Mouse (Mus musculus) natural killer cell, adult 2 months (primary cell): ENCODE results near the gene Cdrt4.

ENCODE experiments used
- DNase-seq, 2 experiments: peaks; one replicate each; pipeline ENCODE4 v3.0.0; 2022; ENCODE audit warnings: low spot score in 2 of 2

The Cdrt4 gene

DNA sequence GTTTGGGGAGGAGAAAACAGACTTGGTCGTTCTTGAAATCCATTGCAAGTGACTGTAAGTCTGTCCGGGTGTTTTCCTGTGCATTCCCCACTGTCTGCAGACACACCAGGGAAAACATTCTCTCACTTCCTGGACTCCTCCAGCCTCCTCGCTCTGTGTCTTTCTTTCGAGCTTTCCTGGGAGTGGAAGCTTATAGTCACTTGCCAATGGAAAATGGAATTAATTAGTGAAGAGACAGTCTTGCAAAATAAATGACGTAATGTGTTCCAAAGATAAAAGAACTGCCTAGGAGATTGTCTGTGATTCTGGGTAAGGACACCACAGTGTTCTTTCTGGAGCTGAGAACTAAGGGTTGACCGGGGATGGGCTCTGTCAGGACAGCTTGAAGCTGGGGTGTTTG is 7.5 kb upstream of the Cdrt4 start:
- no peak for DNase-seq

DNA sequence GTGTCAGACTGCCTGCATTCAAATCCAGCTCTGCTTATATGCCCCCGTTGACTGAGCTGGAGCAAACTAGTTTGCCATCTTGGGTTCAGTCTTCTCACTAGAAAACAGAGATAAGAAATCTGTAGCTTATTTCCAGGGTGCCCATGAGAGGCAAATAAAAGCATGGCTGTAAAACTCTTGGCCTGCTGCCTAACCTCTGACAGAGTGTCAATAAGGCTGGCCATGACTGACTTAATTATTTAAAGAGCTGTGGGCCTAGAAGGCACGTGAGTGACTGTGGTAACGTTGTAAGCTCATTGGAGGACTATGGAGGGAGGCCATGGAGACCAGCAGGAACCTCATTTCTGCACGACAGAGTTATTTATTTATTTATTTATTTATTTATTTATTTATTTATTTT is 5.5 kb upstream of the Cdrt4 start:
- no peak for DNase-seq

- no peak for DNase-seq
These were observed 1.4 kb upstream of the Cdrt4 start for GRCm38 (mm10) chr11:62949548-62949947.

DNA sequence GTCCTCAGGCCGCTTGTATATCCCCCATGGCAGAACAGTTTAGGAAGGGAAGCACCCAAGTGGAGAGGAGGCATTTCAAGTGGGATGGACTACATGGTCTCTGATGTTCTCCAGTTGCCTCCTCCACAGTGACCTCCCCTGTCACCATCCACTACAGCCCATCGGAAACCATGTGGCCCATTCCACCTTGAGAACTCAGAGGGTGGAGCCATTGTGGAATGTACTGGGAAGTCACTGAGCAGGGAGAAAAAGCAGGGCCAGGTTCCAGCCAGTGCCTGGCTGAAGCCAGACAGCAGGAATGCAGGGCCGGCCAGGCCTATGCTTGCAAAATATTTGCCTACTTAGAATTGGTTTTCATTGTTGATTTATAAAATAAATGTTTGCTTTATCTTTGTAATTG is 3.8 kb downstream of the Cdrt4 start:
- no peak for DNase-seq

GRCm38 (mm10) chr11:62955186-62955585 is 4.2 kb downstream of the Cdrt4 start:
- DNase-seq, result no peak

- DNase-seq, result no peak
These were observed 4.8 kb downstream of the Cdrt4 start for GRCm38 (mm10) chr11:62955776-62956175.

- DNase-seq, result no peak
These were observed 6.7 kb downstream of the Cdrt4 start for GRCm38 (mm10) chr11:62957626-62958180.

DNA sequence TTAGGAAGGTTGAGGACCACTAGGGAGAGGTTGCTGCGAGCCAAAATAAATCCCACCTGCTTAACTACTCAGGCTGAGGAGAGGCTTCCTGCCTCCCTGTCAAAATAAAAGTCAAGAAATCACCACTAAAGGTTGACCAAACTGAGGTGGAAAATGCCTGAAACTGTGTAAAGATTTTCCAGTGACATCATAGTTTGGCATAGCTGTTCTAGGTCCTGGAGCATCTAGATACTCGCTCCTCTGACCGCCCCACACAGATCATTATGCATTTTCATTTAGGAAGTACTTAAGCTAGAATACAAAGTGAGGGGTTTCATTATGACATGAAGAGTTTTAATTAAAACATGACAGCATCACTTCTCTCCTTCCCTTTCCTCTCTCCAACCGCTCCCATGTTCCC is 12.3 kb downstream of the Cdrt4 start:
- no peak for DNase-seq

GRCm38 (mm10) chr11:62966424-62966764 is 15.4 kb downstream of the Cdrt4 start:
- no peak for DNase-seq

GRCm38 (mm10) chr11:62966765-62967633 is 16.0 kb downstream of the Cdrt4 start:
- DNase-seq, result no peak

DNA sequence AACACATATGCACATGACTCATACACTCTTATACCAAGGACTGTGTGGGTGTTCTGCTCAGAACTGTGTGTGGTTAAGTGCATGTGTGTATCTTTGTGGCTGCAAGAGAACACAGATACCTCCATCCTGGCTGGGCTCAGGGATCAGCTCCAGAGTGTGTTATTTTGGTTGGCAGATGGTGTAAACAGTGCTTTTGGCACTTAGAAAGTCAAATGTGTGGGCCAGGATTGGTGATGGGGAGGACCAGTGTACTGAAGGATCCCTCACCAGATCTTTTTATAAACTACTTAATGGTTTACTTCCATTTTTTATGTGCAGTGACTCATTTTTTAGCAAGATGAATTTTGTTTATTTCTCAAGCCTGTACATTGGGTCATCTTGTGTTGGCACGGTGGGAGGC is 26.2 kb downstream of the Cdrt4 start:
- DNase-seq, result no peak

GRCm38 (mm10) chr11:62978886-62979285 is 27.9 kb downstream of the Cdrt4 start:
- DNase-seq, result no peak

- DNase-seq, result no peak
These were observed 30.7 kb downstream of the Cdrt4 start for GRCm38 (mm10) chr11:62981729-62982128.

DNA sequence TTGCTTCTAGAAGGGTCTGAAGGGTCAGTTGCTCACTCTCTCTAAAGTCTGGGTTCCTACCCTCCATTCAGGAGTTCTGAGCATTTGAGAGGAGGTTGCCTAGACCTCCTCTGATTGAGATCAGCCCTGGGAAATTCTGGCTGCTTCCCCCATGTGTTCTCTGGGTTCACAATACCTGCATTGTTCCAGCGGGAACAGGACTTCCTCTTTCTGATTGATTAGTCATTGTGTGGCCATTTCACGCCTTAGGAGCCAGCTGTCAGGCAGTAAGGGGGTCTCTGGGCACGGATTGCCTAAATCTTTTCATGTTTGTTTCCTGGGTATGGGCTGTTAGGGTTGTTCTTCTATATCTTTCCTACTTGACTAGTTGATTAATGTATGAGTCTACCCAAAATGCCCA is 32.8 kb downstream of the Cdrt4 start:
- no peak for DNase-seq

- no peak for DNase-seq
These were observed 33.4 kb downstream of the Cdrt4 start for GRCm38 (mm10) chr11:62984365-62984764.

DNA sequence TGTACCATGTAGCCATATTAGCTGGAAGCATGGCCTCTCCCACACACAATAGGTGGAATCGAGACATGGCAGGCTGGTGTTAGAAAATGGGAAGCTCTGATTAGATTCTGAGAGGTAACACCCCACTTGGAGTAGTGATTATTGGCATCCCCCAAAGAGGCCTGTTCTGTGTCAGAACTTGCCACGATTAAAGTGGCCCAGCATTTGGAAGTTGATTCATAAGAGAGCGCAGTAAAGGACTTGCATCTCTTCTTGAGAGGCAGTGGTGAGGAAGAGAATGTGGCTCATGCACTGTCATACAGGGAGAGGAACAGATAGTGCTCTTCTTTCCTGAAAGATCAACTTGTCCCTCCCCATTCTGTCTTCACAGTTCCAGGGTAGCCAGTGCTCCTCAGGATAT is 34.1 kb downstream of the Cdrt4 start:
- DNase-seq, result no peak

DNA sequence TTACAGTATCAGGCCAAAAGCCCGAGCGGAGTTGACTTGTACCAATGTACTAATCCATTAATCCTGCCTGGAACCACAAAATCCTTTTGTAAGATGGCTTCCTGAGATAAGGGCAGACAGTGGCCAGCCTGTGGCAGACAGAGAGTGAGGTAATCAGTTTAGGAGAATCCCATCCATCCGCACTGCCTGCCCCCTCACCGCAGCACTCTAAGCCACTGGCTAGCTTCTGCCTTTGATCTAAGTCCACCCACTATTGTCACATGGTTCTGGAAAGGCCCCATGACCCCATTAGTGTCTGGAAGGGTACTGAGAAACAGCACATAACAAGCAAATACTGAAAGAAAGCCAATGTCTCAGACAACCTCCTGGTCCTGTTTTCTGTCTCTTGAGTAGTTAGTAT is 35.6 kb downstream of the Cdrt4 start:
- DNase-seq, result no peak

GRCm38 (mm10) chr11:62990150-62990685 is 39.2 kb downstream of the Cdrt4 start:
- no peak for DNase-seq

- DNase-seq, result no peak
These were observed 39.8 kb downstream of the Cdrt4 start for GRCm38 (mm10) chr11:62990811-62991210.

- no peak for DNase-seq
These were observed 41.7 kb downstream of the Cdrt4 start for GRCm38 (mm10) chr11:62992545-62993242.

GRCm38 (mm10) chr11:62995066-62995754 is 44.2 kb downstream of the Cdrt4 start:
- no peak for DNase-seq
